Mouse (Mus musculus) midbrain, postnatal 0 days (tissue): ENCODE results near the gene Anxa4. TPM values are rescaled to one million over a fixed set of nuclear protein-coding genes. Genes with fewer than 3 reads are reported as not detected.

Source experiments
- ATAC-seq: fragments of 200-750 bp; cut with Nextera tagmentation; 2 replicates; pipeline ENCODE4 v1.8.0; 2017; ENCODE audit warnings: moderate number of reproducible peaks, mild to moderate bottlenecking, moderate TSS enrichment, moderate library complexity; ENCODE audit not compliant: low FRiP score
- DNase-seq: peaks from one replicate; pipeline ENCODE4 v3.0.0-alpha.2; 2015; ENCODE audit warnings: low spot score
- H3K27ac ChIP-seq: fragments of 300-500 bp; sonication (generic); 2 replicates; pipeline ENCODE4 v1.5.1; 2014; ENCODE audit warnings: low read depth, mild to moderate bottlenecking, low read length, mixed read lengths
- H3K27me3 ChIP-seq: fragments of 300-500 bp; sonication (generic); 2 replicates; pipeline ENCODE4 v1.6.1; 2014; ENCODE audit warnings: low read length, control low read depth, mixed read lengths; ENCODE audit not compliant: insufficient read depth
- H3K36me3 ChIP-seq: fragments of 300-500 bp; sonication (generic); 2 replicates; pipeline ENCODE4 v1.6.1; 2014; ENCODE audit warnings: low read length, control low read depth, mixed read lengths; ENCODE audit not compliant: insufficient read depth
- H3K4me1 ChIP-seq: fragments of 300-500 bp; sonication (generic); 2 replicates; pipeline ENCODE4 v1.6.1; 2014; ENCODE audit warnings: mild to moderate bottlenecking, control low read depth, antibody characterized with exemption, low read length, mixed read lengths; ENCODE audit not compliant: insufficient read depth
- H3K4me2 ChIP-seq: fragments of 300-500 bp; sonication (generic); 2 replicates; pipeline ENCODE4 v1.6.1; 2014; ENCODE audit warnings: low read depth, mild to moderate bottlenecking, low read length, mixed read lengths; ENCODE audit not compliant: poor library complexity, severe bottlenecking
- H3K4me3 ChIP-seq: fragments of 300-500 bp; sonication (generic); 2 replicates; pipeline ENCODE4 v1.5.1; 2014; ENCODE audit warnings: low read depth, mild to moderate bottlenecking, low read length, moderate library complexity
- H3K9ac ChIP-seq: fragments of 300-500 bp; sonication (generic); replicated peaks from 2 replicates; pipeline ENCODE4 v1.6.1; 2014; ENCODE audit warnings: mild to moderate bottlenecking, low read length, moderate library complexity, mixed read lengths; ENCODE audit not compliant: poor library complexity, severe bottlenecking
- H3K9me3 ChIP-seq: fragments of 300-500 bp; sonication (generic); 2 replicates; pipeline ENCODE4 v1.6.1; 2016; ENCODE audit warnings: low read length, control low read depth
- CTCF ChIP-seq: IDR thresholded peaks from 2 replicates; pipeline ENCODE4 v1.5.1; 2016; ENCODE audit warnings: antibody characterized with exemption, mild to moderate bottlenecking
- WGBS: fragments of 180-500 bp; shearing (Covaris S2); extraction: QIAGEN DNeasy Blood & Tissue Kit; methylation state at CpG from one replicate; pipeline ENCODE4 v1.1.7; 2014; 5-methylcytosine and 5-hydroxymethylcytosine counted together
- polyA plus RNA-seq: library from polyadenylated mRNA; unstranded; fragments of >200 nt; fragmentation: Nextera tagmentation; extraction: Ambion mirVana; gene quantifications from 2 replicates; pipeline ENCODE4 v1.2.1, GENCODE M21; 2015
- total RNA-seq: library from RNA; depleted of rRNA; stranded (reverse); fragments of >200 nt; gene quantifications from 2 replicates; pipeline ENCODE4 v1.2.3, GENCODE M21; 2014; rRNA removed

Gene Anxa4
- total and polyA plus RNA-seq, 2 experiments from 2014 or later = 3.9 to 5.0 TPM

DNA sequence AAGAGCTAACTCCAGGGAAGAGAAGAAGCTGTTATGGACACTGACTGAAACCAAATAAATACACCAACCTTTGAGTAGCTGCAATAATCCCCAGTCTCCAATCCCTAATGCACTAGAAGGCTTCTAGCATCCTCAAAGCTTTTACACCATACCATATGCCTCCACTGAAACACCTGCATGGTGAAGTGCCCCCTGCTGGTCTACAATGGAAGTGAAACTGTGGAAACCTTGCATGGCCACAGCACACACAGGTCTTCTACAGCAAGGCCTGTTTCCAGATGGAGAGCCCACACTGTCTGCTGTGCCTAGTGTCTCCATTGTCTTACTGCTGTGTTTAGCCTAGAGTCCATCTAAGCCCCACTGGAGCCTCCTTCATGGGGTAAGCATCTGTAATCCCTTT lies 98.9 kb downstream of the Anxa4 start:
- H3K27me3 ChIP-seq = no peaks in the 10 kb centered on the region
- H3K9ac ChIP-seq = no peak overlapping the region
- H3K4me3 ChIP-seq = no peak overlapping the region
- DNase-seq = peak; percentile 18
- no peak overlapping the region for H3K4me2 ChIP-seq
- no peaks in the 10 kb centered on the region for H3K4me1 ChIP-seq
- H3K36me3 ChIP-seq = peaks cover 60% of the 10 kb centered on the region
- ATAC-seq = no peak
- TF ChIP-seq CTCF = peak; percentile 76
- H3K27ac ChIP-seq = no peak overlapping the region
- H3K9me3 ChIP-seq = no peaks in the 10 kb centered on the region

DNA sequence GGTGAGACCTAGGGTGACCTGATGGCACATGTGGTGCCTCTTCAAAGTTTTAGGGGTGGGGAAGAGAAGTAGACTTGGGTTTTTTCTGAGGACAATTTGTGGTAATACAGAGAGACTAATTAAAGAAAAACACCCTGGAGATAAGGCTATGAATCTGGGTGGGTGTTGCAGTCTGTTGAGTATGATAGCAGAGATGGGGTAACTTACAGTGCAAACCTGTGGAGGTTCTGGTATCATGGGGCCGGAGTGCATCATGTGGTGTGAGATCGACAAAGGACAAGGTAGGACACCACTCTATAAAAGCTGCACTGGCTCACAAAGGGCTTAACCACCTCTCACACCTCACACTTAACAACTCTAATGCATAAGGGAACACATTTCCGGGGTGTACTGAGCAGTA lies 103.7 kb downstream of the Anxa4 start:
- Histone ChIP-seq H3K4me2 (no peak overlapping the region), H3K4me3 (no peak overlapping the region), H3K27me3 (no peaks in the 10 kb centered on the region), H3K9me3 (no peaks in the 10 kb centered on the region), H3K4me1 (no peaks in the 10 kb centered on the region), H3K9ac (no peak overlapping the region), H3K36me3 (peaks cover 31% of the 10 kb centered on the region), H3K27ac (no peak overlapping the region)
- TF ChIP-seq CTCF = no peak
- DNase-seq (no peak), ATAC-seq (no peak)
- 99% methylated on average over 3 of the region's 3 CpGs for WGBS

- no peaks in the 10 kb centered on the region; the same call in 1 of the 2 replicates for H3K4me1 ChIP-seq
- H3K4me2 ChIP-seq = no peak overlapping the region
- no peak for DNase-seq
- no peak overlapping the region for H3K4me3 ChIP-seq
- ATAC-seq = no peak
- H3K27me3 ChIP-seq = no peaks in the 10 kb centered on the region
- peaks cover 26% of the 10 kb centered on the region for H3K36me3 ChIP-seq
- WGBS = 61% methylated on average over 1 of the region's 1 CpGs
- no peaks in the 10 kb centered on the region for H3K9me3 ChIP-seq
- H3K9ac ChIP-seq = no peak overlapping the region
- no peak for TF ChIP-seq CTCF
- no peak overlapping the region for H3K27ac ChIP-seq
Observed at GRCm38 (mm10) chr6:86686971-86687370, 106.4 kb downstream of the Anxa4 start.

Other genes with a start within 250 kb of the Anxa4 start
- 2.0 and 4.2 TPM in 2 replicates for gene Asprv1, start 165.4 kb downstream of the Anxa4 start, total RNA-seq
- gene Asprv1, start 165.4 kb downstream of the Anxa4 start, polyA plus RNA-seq = 1.1 and 1.2 TPM in 2 replicates
- 12.7 and 16.1 TPM in 2 replicates for gene Mxd1, start 124.4 kb downstream of the Anxa4 start, total RNA-seq
- gene Mxd1, start 124.4 kb downstream of the Anxa4 start, polyA plus RNA-seq = 12.8 and 13.1 TPM in 2 replicates
- gene Snrnp27, start 109.1 kb downstream of the Anxa4 start, total RNA-seq = 33.4 and 43.1 TPM in 2 replicates
- 112 and 113 TPM in 2 replicates for gene Snrnp27, start 109.1 kb downstream of the Anxa4 start, polyA plus RNA-seq
- gene Gmcl1, start 60.2 kb downstream of the Anxa4 start, total RNA-seq = 18.0 and 26.7 TPM in 2 replicates
- 18.7 and 22.4 TPM in 2 replicates for gene Gmcl1, start 60.2 kb downstream of the Anxa4 start, polyA plus RNA-seq
- gene Aak1, start 55.9 kb upstream of the Anxa4 start, total RNA-seq = 74.4 and 79.2 TPM in 2 replicates
- 29.1 and 41.8 TPM in 2 replicates for gene Aak1, start 55.9 kb upstream of the Anxa4 start, polyA plus RNA-seq
- 395 and 506 TPM in 2 replicates for gene Nfu1, start 215.7 kb upstream of the Anxa4 start, total RNA-seq
- 163 and 175 TPM in 2 replicates for gene Nfu1, start 215.7 kb upstream of the Anxa4 start, polyA plus RNA-seq
- 43.7 and 62.3 TPM in 2 replicates for gene Gfpt1, start 249.3 kb upstream of the Anxa4 start, total RNA-seq
- gene Gfpt1, start 249.3 kb upstream of the Anxa4 start, polyA plus RNA-seq = 19.3 and 21.4 TPM in 2 replicates